Mouse (Mus musculus) layer of hippocampus, postnatal 10 days (tissue): ENCODE results near the gene Cct8. TPM values are rescaled to one million over a fixed set of nuclear protein-coding genes. Genes with fewer than 3 reads are reported as not detected.

Experiments
- DNase-seq, 2 experiments: peaks; one replicate each; pipeline ENCODE4 v3.0.0; 2021; ENCODE audit warnings: low spot score in 2 of 2
- total RNA-seq, 2 experiments: library from RNA; stranded (reverse); gene quantifications; 2 replicates each; pipeline ENCODE4 v1.2.3; 2021

Gene Cct8
- total RNA-seq, 2 experiments from 2014 or later, result 194 to 207 TPM

DNA sequence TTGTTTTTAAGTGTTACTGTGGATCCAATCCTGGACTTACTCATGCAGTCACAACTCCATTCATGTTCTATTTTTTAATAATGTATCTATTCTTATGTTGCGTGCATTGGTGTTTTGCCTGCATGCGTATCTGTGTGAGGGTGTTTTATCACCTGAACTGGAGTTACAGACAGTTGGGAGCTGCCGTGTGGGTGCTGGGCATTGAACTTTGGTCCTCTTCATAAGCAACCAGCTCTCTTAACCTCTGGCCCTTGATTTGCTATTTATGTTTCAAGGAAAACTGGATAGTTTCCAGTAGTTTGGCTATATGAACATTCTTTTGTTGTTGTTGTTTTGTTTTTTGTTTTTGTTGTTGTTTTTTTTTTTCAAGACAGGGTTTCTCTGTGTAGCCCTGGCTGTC, 50.1 kb downstream of the Cct8 start:
- DNase-seq, result no peak

DNA sequence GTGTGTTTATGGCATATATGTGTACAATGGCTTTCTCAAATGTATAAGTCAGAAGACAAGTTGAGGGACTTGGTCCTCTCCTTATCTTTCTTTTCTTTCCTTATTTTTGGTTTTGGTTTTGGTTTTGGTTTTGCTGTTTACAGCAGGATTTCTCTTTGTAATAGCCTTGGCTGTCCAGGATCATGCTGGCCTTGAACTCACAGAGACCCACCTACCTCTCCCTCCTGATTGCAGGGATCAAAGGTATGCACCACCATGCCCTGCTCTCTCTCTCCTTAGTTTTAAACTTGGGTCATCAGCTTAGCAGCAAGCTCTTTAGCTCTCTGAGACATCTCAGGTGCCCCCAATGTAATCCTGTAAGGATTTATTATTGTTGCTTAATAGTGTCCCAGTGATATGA, 50.6 kb downstream of the Cct8 start:
- DNase-seq, result no peak

GRCm38 (mm10) chr16:87444071-87444470, 51.6 kb downstream of the Cct8 start:
- DNase-seq, result no peak

- no peak for DNase-seq
Measured at GRCm38 (mm10) chr16:87443245-87443644, 52.4 kb downstream of the Cct8 start.

DNA sequence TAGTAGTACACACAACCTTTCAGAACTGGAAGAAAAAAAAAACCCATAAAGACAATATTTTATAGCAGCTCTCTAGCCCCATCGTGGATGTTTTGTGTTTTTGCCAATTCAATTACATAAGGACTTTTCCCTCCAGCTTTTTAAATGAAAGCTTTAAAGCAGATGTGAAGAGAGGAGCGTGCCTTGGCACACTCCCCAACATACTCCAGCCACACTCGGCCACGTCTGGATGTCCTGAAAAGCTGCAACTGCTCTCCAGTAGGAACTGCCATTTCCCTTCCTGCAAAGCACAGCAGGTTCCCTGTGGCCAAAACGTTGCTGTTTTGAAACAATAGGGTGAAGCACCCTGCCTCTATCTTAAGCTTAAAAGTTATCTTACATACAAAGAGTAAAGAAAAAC, 53.4 kb downstream of the Cct8 start:
- no peak for DNase-seq

- no peak for DNase-seq
Measured at GRCm38 (mm10) chr16:87441089-87441488, 54.6 kb downstream of the Cct8 start.

- DNase-seq, result peak; percentile 88 to 93
Measured at GRCm38 (mm10) chr16:87440184-87440686, 55.4 kb downstream of the Cct8 start, which contains the start of gene Rwdd2b. Rwdd2b (minus strand) TSS chr16:87440573.

DNA sequence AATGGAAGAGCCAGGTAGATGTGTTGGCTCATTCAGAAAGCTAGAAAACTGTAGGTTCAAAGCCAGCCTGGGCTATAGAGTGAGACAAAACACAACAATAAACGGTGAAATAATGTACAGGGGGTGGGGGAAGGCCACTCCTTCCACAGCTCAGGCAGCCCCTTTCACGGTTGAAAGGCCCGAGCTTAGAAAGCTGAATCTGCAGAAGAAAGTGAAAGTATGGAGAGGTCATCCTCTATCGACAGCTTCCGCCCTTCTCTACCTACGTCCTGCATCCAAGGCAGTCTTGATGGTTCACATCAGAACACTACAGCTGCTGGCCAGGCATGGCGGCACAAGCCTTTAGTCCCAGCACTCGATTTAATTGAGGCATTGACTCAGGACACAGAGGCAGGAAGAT, 57.0 kb downstream of the Cct8 start:
- no peak for DNase-seq

GRCm38 (mm10) chr16:87437096-87437495, 58.6 kb downstream of the Cct8 start:
- no peak for DNase-seq

GRCm38 (mm10) chr16:87435411-87436205, 60.1 kb downstream of the Cct8 start:
- DNase-seq, result no peak

DNA sequence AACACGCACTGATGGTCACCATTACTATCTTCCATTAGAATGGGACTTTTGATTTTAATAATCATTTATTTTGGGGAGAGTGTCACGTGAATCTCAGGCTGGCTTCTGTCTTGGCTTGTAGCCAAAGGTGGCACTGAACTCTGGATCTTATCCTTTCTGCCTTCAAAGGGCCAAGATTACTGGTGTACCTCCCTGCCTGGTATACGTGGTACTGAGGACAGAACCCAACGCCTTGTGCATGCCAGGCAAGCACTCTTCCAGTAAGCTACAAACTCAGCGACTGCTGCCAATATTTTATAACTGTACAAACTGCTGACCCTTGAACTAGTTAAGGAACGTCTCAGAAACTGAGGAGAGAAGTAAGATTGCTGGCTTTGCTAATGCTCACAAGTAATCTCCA, 60.7 kb downstream of the Cct8 start:
- DNase-seq, result no peak

- no peak for DNase-seq
Measured at GRCm38 (mm10) chr16:87434266-87434665, 61.4 kb downstream of the Cct8 start.

Other genes with a start within 250 kb of the Cct8 start
- gene N6amt1, start 141.7 kb downstream of the Cct8 start, total RNA-seq, result 10 to 100 TPM; 16.7 to 17.0 TPM
- gene Ltn1, start 63.3 kb downstream of the Cct8 start, total RNA-seq, result 10 to 100 TPM; 44.8 to 45.8 TPM
- gene Rwdd2b, start 55.3 kb downstream of the Cct8 start, total RNA-seq, result 10 to 100 TPM; 10.3 to 10.5 TPM
- gene Usp16, start 41.2 kb downstream of the Cct8 start, total RNA-seq, result 10 to 100 TPM; 52.9 to 55.9 TPM
- gene Map3k7cl, start 57.5 kb upstream of the Cct8 start, total RNA-seq, result under 1 TPM; 0.54 to 0.85 TPM
- gene Bach1, start 203.1 kb upstream of the Cct8 start, total RNA-seq, result 10 to 100 TPM; 18.2 to 19.2 TPM